Mouse (Mus musculus) intestine, embryonic 14.5 days (tissue): Measurements from ENCODE around the gene Hibch. TPM values are rescaled to one million over a fixed set of nuclear protein-coding genes. Genes with fewer than 3 reads are reported as not detected.

Source experiments
- ATAC-seq: fragments of 200-750 bp; cut with Nextera tagmentation; replicated peaks from 2 replicates; pipeline ENCODE4 v1.8.0; 2017; ENCODE audit warnings: low read depth, moderate number of reproducible peaks, moderate TSS enrichment, moderate library complexity; ENCODE audit not compliant: low FRiP score, low TSS enrichment
- DNase-seq: peaks from one replicate; pipeline ENCODE4 v3.0.0-alpha.2; 2018; ENCODE audit warnings: low spot score
- H3K27ac ChIP-seq: fragments of 300-500 bp; sonication (generic); 2 replicates; pipeline ENCODE4 v1.5.1; 2014; ENCODE audit warnings: low read depth, mild to moderate bottlenecking, control low read depth
- H3K27me3 ChIP-seq: fragments of 300-500 bp; sonication (generic); replicated peaks from 2 replicates; pipeline ENCODE4 v1.6.1; 2014; ENCODE audit warnings: low read length, control low read depth; ENCODE audit not compliant: control insufficient read depth, insufficient read depth
- H3K36me3 ChIP-seq: fragments of 300-500 bp; sonication (generic); 2 replicates; pipeline ENCODE4 v1.6.1; 2014; ENCODE audit warnings: low read length, control low read depth; ENCODE audit not compliant: control insufficient read depth, insufficient read depth
- H3K4me1 ChIP-seq: fragments of 300-500 bp; sonication (generic); replicated peaks from 2 replicates; pipeline ENCODE4 v1.6.1; 2014; ENCODE audit warnings: low read length, control low read depth, mixed read lengths; ENCODE audit not compliant: control insufficient read depth, insufficient read depth
- H3K4me2 ChIP-seq: fragments of 300-500 bp; sonication (generic); 2 replicates; pipeline ENCODE4 v1.6.1; 2014; ENCODE audit warnings: low read length
- H3K4me3 ChIP-seq: fragments of 300-500 bp; sonication (generic); 2 replicates; pipeline ENCODE4 v1.5.1; 2014; ENCODE audit warnings: low read depth, low read length, control low read depth, mixed read lengths
- H3K9ac ChIP-seq: fragments of 300-500 bp; sonication (generic); 2 replicates; pipeline ENCODE4 v1.6.1; 2014; ENCODE audit warnings: mild to moderate bottlenecking, low read length
- H3K9me3 ChIP-seq: fragments of 300-500 bp; sonication (generic); 2 replicates; pipeline ENCODE4 v1.6.1; 2016; ENCODE audit warnings: low read length, control low read depth; ENCODE audit not compliant: control insufficient read depth
- WGBS: fragments of 180-500 bp; shearing (Covaris S2); extraction: QIAGEN DNeasy Blood & Tissue Kit; methylation state at CpG from one replicate; pipeline ENCODE4 v1.1.7; 2014; 5-methylcytosine and 5-hydroxymethylcytosine counted together
- polyA plus RNA-seq: library from polyadenylated mRNA; unstranded; fragments of >200 nt; fragmentation: Nextera tagmentation; extraction: Ambion mirVana; gene quantifications from 2 replicates; pipeline ENCODE4 v1.2.1, GENCODE M21; 2014

Hibch gene
- polyA plus RNA-seq, 1 experiment from 2014 or later = 19.1 TPM

DNA sequence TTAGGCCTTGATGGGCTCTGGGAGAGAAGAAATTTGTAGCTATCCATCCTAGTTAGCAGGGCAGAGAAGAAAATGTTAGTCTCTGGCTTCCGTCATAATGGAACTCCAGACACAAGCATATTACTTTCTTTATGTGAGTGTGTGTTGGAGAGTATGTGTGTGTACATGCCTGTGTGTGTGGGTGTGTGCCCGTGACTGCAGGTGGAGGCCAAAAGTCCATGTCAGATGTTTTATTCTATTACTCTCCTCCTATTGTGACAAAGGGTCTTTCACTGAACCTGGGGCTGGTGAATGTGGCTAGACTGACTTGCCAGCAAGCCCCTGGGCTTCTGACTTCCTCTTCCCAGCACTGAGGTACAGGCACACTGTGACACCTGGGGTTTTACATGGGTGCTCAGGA, 109.7 kb downstream of the Hibch start:
- no peak overlapping the region for H3K4me3 ChIP-seq
- DNase-seq (no peak), ATAC-seq (no peak)
- H3K27me3 ChIP-seq = no peaks in the 10 kb centered on the region
- H3K4me2 ChIP-seq = no peak overlapping the region
- no peaks in the 10 kb centered on the region for H3K9me3 ChIP-seq
- no peaks in the 10 kb centered on the region for H3K36me3 ChIP-seq
- H3K27ac ChIP-seq = no peak overlapping the region
- H3K4me1 ChIP-seq = peaks cover 3% of the 10 kb centered on the region; the same call in 1 of the 2 replicates
- 62% methylated on average over 2 of the region's 2 CpGs for WGBS
- H3K9ac ChIP-seq = no peak overlapping the region

DNA sequence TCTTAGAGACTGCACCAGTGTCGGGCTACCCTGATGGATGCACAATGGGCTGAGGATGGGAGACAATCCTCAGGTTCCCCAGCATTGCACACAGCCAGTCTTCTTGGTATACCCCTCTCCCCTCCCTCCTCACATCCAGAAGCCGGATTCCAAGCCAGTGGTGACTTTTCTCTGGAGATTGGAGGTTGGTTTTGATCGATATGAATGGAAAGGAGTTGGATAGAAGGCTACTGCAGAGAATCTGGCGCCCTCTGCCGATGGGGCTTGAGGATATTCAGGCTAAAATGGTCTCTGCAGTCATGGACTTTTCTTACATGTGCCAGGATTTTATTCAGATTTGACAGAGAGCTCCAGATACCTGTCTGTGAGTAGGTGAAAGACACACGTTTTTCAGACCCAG, 110.4 kb downstream of the Hibch start:
- DNase-seq (no peak), ATAC-seq (no peak)
- no peaks in the 10 kb centered on the region for H3K27me3 ChIP-seq
- H3K4me1 ChIP-seq = peaks cover 3% of the 10 kb centered on the region; the same call in 1 of the 2 replicates
- H3K27ac ChIP-seq = no peak overlapping the region
- H3K9ac ChIP-seq = no peak overlapping the region
- 40% methylated on average over 6 of the region's 6 CpGs for WGBS
- no peak overlapping the region for H3K4me2 ChIP-seq
- H3K4me3 ChIP-seq = no peak overlapping the region
- H3K36me3 ChIP-seq = no peaks in the 10 kb centered on the region
- H3K9me3 ChIP-seq = no peaks in the 10 kb centered on the region

DNA sequence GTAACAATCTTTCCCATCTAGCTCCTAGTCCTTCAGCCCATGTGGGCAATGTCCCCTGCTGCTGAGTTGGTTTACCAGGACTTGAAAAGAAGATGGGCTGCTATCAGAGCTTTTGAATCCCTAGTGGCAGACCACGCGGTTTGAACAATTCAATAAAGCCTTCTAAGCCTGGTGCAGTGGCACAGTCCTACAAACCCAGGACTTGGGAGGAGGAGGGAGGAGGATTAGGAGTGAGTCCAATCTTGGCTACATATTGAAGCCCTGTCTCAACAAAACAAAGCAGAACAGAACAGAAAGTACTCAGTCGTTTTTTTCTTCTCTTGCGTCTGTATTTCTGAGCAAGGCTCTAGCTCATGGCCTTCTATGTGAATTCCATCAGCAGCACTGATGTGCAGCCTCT, 112.0 kb downstream of the Hibch start:
- WGBS = 62% methylated on average over 4 of the region's 4 CpGs
- H3K4me1 ChIP-seq = 0 out of 2 replicates have a peak, but pooled peaks cover 3% of the 10 kb centered on the region
- no peaks in the 10 kb centered on the region for H3K36me3 ChIP-seq
- DNase-seq (no peak), ATAC-seq (no peak)
- H3K9me3 ChIP-seq = no peaks in the 10 kb centered on the region
- no peaks in the 10 kb centered on the region for H3K27me3 ChIP-seq
- no peak overlapping the region for H3K27ac ChIP-seq
- H3K4me2 ChIP-seq = no peak overlapping the region
- no peak overlapping the region for H3K4me3 ChIP-seq
- H3K9ac ChIP-seq = no peak overlapping the region

- 58% methylated on average over 6 of the region's 6 CpGs for WGBS
- no peaks in the 10 kb centered on the region for H3K4me1 ChIP-seq
Measured at GRCm38 (mm10) chr1:52960191-52960590, 115.5 kb downstream of the Hibch start.

GRCm38 (mm10) chr1:52963097-52963496, 118.4 kb downstream of the Hibch start:
- Histone ChIP-seq H3K27ac (no peak overlapping the region), H3K36me3 (no peaks in the 10 kb centered on the region), H3K9ac (no peak overlapping the region), H3K27me3 (no peaks in the 10 kb centered on the region), H3K4me2 (no peak overlapping the region), H3K9me3 (no peaks in the 10 kb centered on the region), H3K4me3 (no peak overlapping the region), H3K4me1 (no peaks in the 10 kb centered on the region)
- WGBS = 79% methylated on average over 2 of the region's 2 CpGs
- DNase-seq (no peak), ATAC-seq (no peak)

More at GRCm38 (mm10) chr1:52960191-52960590, 115.5 kb downstream of the Hibch start:
- no peak overlapping the region for H3K27ac ChIP-seq
- no peaks in the 10 kb centered on the region for H3K36me3 ChIP-seq
- no peaks in the 10 kb centered on the region for H3K27me3 ChIP-seq
- no peak for DNase-seq
- no peak overlapping the region for H3K9ac ChIP-seq
- H3K4me2 ChIP-seq = no peak overlapping the region
- H3K9me3 ChIP-seq = no peaks in the 10 kb centered on the region
- no peak for ATAC-seq
- H3K4me3 ChIP-seq = no peak overlapping the region

- H3K9me3 ChIP-seq = no peaks in the 10 kb centered on the region
- H3K36me3 ChIP-seq = no peaks in the 10 kb centered on the region
- no peak overlapping the region for H3K27ac ChIP-seq
- H3K27me3 ChIP-seq = no peaks in the 10 kb centered on the region
- no peak overlapping the region for H3K9ac ChIP-seq
- DNase-seq (no peak), ATAC-seq (no peak)
- no peak overlapping the region for H3K4me2 ChIP-seq
- 72% methylated on average over 8 of the region's 8 CpGs for WGBS
- H3K4me3 ChIP-seq = no peak overlapping the region
- H3K4me1 ChIP-seq = no peaks in the 10 kb centered on the region
Measured at GRCm38 (mm10) chr1:52964581-52964980, 119.9 kb downstream of the Hibch start.

Other genes starting within 250 kb of the Hibch start
- 11.9 and 12.3 TPM in 2 replicates for gene Nemp2, start 214.2 kb upstream of the Hibch start, polyA plus RNA-seq
- 3.7 and 4.3 TPM in 2 replicates for gene Mfsd6, start 117.5 kb upstream of the Hibch start, polyA plus RNA-seq
- gene Inpp1, start 27.2 kb upstream of the Hibch start, polyA plus RNA-seq = 7.6 and 11.0 TPM in 2 replicates
- 10.7 and 12.5 TPM in 2 replicates for gene 1700019D03Rik, start 175.2 kb downstream of the Hibch start, polyA plus RNA-seq
- gene Mstn, start 216.7 kb downstream of the Hibch start, polyA plus RNA-seq = not detected in 2 replicates